ENCODE assay signal across 8 mouse cellular contexts in the genomic region with DNA sequence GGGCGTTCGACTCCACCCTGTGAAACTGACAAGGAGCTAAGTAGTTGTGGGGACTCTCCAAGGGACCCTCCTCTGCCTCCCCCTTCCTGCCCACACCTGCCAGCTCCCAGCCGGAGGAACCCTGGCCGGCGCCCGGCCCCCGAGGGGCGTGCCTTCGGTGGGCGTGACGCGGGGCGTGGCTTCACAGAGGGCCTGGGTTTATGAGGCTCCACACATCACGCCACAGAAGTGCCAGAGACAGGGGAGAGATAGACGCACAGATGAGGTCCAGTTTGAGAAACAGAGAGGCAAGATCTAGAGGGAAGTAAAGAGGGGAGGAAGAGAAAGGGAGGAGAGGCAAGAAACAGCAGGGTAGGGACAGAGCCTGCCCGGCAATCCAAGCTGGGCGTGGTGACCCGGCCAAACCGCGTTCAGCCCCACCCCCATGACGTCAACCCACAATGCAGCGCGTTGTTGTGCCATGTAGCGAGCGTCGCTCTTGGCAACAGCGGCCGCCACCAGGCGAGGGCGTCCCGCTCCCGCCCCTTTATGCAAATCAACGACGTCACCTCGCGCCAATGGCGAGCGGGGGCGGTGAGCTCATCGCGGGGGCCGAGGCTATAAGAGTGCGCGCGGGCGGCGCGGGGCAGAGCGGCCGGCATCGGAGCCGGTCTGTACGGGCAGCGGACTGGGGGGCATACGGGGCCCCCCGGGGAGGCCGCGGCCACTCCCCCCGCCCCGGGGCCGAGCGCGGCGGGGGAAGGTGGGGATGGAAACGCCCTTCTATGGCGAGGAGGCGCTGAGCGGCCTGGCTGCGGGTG. TPM values are rescaled to one million over a fixed set of nuclear protein-coding genes. Genes with fewer than 3 reads are reported as not detected.
DNase-seq lines count a peak whose midpoint lies in the region; ATAC-seq and TF ChIP-seq lines count a peak whose summit lies in the region.

A gene (plus strand): TSS at position 640 of the 800 bp plus-strand sequence.

- under 1% methylated on average over 58 of the region's 69 CpGs for WGBS in hindbrain, postnatal 0 days

- H3K9ac ChIP-seq in hindbrain, postnatal 0 days (replicated peaks; ENCODE audit: low read length) = peak within 1 kb of the TSS; percentile 98

- no peaks in the 10 kb centered on the region for H3K27me3 ChIP-seq in hindbrain, postnatal 0 days (ENCODE audit: insufficient read depth, low read length)

- peaks cover 21% of the 10 kb centered on the region for H3K4me1 ChIP-seq in hindbrain, postnatal 0 days (ENCODE audit: insufficient read depth, low read length)

- intact Hi-C loops in gastrocnemius, adult 2 months (cut with DNase I) = no loop called here
- intact Hi-C loops in left cerebral cortex, adult 2 months (cut with DNase I) = loop anchor here (1.0 to 2.0 kb wide), 3 partner anchors 14 to 88 kb away; a partner anchor contains a TSS

- peak; percentile 99 for DNase-seq in WW6 (ENCODE audit: low read depth, low spot score)
- DNase-seq in cerebellum, postnatal 4 days (ENCODE audit: low spot score in 2 of 2) = peak; percentile 98 to 99
- peak; percentile 100 for DNase-seq in gastrocnemius, adult 2 months
- peak; percentile 100 for DNase-seq in hindbrain, postnatal 0 days (ENCODE audit: low spot score)
- peak; percentile 99 for DNase-seq in left cerebral cortex, adult 2 months (ENCODE audit: extremely low spot score in 1 of 2, low spot score in 2 of 2)
- DNase-seq in right cerebral cortex, adult 2 months (ENCODE audit: low spot score in 2 of 2) = peak; percentile 98 to 99
- peak; percentile 100 for DNase-seq in urinary bladder, postnatal 14 days (ENCODE audit: low spot score)

- H3K4me2 ChIP-seq in hindbrain, postnatal 0 days (ENCODE audit: low read depth, low read length) = peak within 1 kb of the TSS; percentile 61

- peak within 1 kb of the TSS; percentile 95 for H3K4me3 ChIP-seq in gastrocnemius, adult 2 months
- peak within 1 kb of the TSS; percentile 90 for H3K4me3 ChIP-seq in hindbrain, postnatal 0 days (ENCODE audit: low read length)
- H3K4me3 ChIP-seq in left cerebral cortex, adult 2 months = peak within 1 kb of the TSS; percentile 91

- no peak for TF ChIP-seq CTCF in gastrocnemius, adult 2 months (IDR thresholded peaks at IDR 0.05)
- TF ChIP-seq CTCF in hindbrain, postnatal 0 days (IDR thresholded peaks at IDR 0.05; ENCODE audit: low read depth) = peak; percentile 36
- TF ChIP-seq CTCF in left cerebral cortex, adult 2 months (IDR thresholded peaks at IDR 0.05) = no peak; the same call in 1 of the 2 replicates

- peak; percentile 91 for ATAC-seq in hindbrain, postnatal 0 days
- peak; percentile 59 for ATAC-seq in megakaryocyte, adult 5-6 weeks (ENCODE audit: poor library complexity, severe bottlenecking)

- H3K9me3 ChIP-seq in hindbrain, postnatal 0 days (ENCODE audit: low read length) = no peaks in the 10 kb centered on the region

- H3K27ac ChIP-seq in gastrocnemius, adult 2 months = peak within 1 kb of the TSS; percentile 100
- peak within 1 kb of the TSS; percentile 99 for H3K27ac ChIP-seq in hindbrain, postnatal 0 days
- peak within 1 kb of the TSS; percentile 100 for H3K27ac ChIP-seq in left cerebral cortex, adult 2 months

- 0 out of 2 replicates have a peak, but pooled peaks cover 5% of the 10 kb centered on the region for H3K36me3 ChIP-seq in hindbrain, postnatal 0 days (ENCODE audit: insufficient read depth, low read length)

RNA-seq across cellular contexts. Expression of the gene that starts here (rescaled TPM):
- total RNA-seq in gastrocnemius, adult 2 months (2021) = 10 to 100 TPM; 35.5 to 54.5 TPM
- 486 and 650 TPM in 2 replicates for total RNA-seq in hindbrain, postnatal 0 days (2014; rRNA removed)
- polyA plus RNA-seq in hindbrain, postnatal 0 days (2015; fragmentation: Nextera tagmentation; extraction: Ambion mirVana) = 90.4 and 96.3 TPM in 2 replicates
- 100 to 1,000 TPM; 247 to 264 TPM for total RNA-seq in left cerebral cortex, adult 2 months (2021)
- total RNA-seq in megakaryocyte, adult 5-6 weeks (2015) = 26.7 and 44.1 TPM in 2 replicates
- 24.0 and 28.9 TPM in 2 replicates for total RNA-seq in megakaryocyte, adult 5-6 weeks (2017)

Comparison
In these comparisons a context has a peak if more than half of its experiments do, and no peak if none do; other contexts are left out.
1. Peak in every context shown above with its lines: DNase-seq, ATAC-seq, H3K4me3 ChIP-seq and H3K27ac ChIP-seq.